Mouse (Mus musculus) embryonic facial prominence, embryonic 10.5 days (tissue): ENCODE measurements around the gene Tcaim. TPM values are rescaled to one million over a fixed set of nuclear protein-coding genes. Genes with fewer than 3 reads are reported as not detected.

Experiments
- DNase-seq: peaks from one replicate; pipeline ENCODE4 v3.0.0-alpha.2; 2017; ENCODE audit warnings: low spot score
- H3K27ac ChIP-seq: fragments of 300-500 bp; sonication (generic); replicated peaks from 2 replicates; pipeline ENCODE4 v1.5.1; 2016; ENCODE audit warnings: mild to moderate bottlenecking
- H3K27me3 ChIP-seq: fragments of 300-500 bp; sonication (generic); replicated peaks from 2 replicates; pipeline ENCODE4 v1.6.1; 2016; ENCODE audit warnings: low read depth, mild to moderate bottlenecking; ENCODE audit not compliant: poor library complexity, severe bottlenecking
- H3K36me3 ChIP-seq: fragments of 300-500 bp; sonication (generic); replicated peaks from 2 replicates; pipeline ENCODE4 v1.6.1; 2016; ENCODE audit warnings: mild to moderate bottlenecking, moderate library complexity
- H3K4me1 ChIP-seq: fragments of 300-500 bp; sonication (generic); 2 replicates; pipeline ENCODE4 v1.6.1; 2016
- H3K4me3 ChIP-seq: fragments of 300-500 bp; sonication (generic); 2 replicates; pipeline ENCODE4 v1.5.1; 2016; ENCODE audit warnings: mild to moderate bottlenecking, moderate library complexity
- H3K9me3 ChIP-seq: fragments of 300-500 bp; sonication (generic); 2 replicates; pipeline ENCODE4 v1.6.1; 2016; ENCODE audit warnings: mild to moderate bottlenecking
- WGBS: fragments of 180-500 bp; shearing (Covaris S2); methylation state at CpG from one replicate; pipeline ENCODE4 v1.1.7; 2016; 5-methylcytosine and 5-hydroxymethylcytosine counted together
- polyA plus RNA-seq: library from polyadenylated mRNA; unstranded; fragments of >200 nt; fragmentation: Nextera tagmentation; extraction: Ambion mirVana; gene quantifications from 2 replicates; pipeline ENCODE4 v1.2.1, GENCODE M21; 2016

Tcaim gene
- polyA plus RNA-seq, 1 experiment from 2014 or later = 4.2 TPM

- DNase-seq = no peak
- WGBS = 96% methylated on average over 3 of the region's 3 CpGs
- no peaks in the 10 kb centered on the region for H3K4me1 ChIP-seq
- H3K4me3 ChIP-seq = no peak overlapping the region
- H3K27me3 ChIP-seq = no peaks in the 10 kb centered on the region
- no peak overlapping the region for H3K27ac ChIP-seq
- peaks cover 98% of the 10 kb centered on the region for H3K36me3 ChIP-seq
- H3K9me3 ChIP-seq = peaks cover 29% of the 10 kb centered on the region
These were observed 51.4 kb downstream of the Tcaim start for GRCm38 (mm10) chr9:122856716-122857115.

GRCm38 (mm10) chr9:122860752-122861151 lies 55.4 kb downstream of the Tcaim start:
- Histone ChIP-seq H3K27me3 (no peaks in the 10 kb centered on the region), H3K27ac (no peak overlapping the region), H3K4me3 (no peak overlapping the region), H3K36me3 (peaks cover 75% of the 10 kb centered on the region), H3K9me3 (peaks cover 33% of the 10 kb centered on the region), H3K4me1 (peaks cover 14% of the 10 kb centered on the region)
- no peak for DNase-seq

DNA sequence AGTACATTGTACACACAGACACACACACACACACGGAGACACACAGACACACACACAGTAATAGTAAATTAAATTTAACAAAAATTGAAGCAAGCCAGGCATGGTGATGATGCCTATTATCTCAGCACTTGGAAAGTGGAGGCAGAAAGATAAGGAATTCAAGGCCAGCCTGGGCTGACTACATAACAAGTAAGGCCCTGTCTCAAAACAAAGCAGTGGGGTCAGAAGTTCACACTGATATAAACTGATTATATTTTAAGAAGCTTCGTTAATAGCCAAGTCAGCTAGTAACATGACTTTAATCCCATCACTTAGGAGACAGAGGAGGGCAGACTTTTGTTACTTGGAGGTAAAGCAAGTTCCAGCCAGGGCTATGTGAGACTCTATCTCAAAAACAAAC lies 58.4 kb downstream of the Tcaim start:
- Histone ChIP-seq H3K36me3 (peaks cover 45% of the 10 kb centered on the region), H3K4me3 (0 out of 2 replicates have a peak overlapping the region, but pooled peaks have one; percentile 86), H3K27ac (no peak overlapping the region), H3K9me3 (peaks cover 30% of the 10 kb centered on the region), H3K4me1 (peaks cover 18% of the 10 kb centered on the region), H3K27me3 (no peaks in the 10 kb centered on the region)
- WGBS = 90% methylated on average over 2 of the region's 2 CpGs
- no peak for DNase-seq

GRCm38 (mm10) chr9:122864848-122865247 lies 59.5 kb downstream of the Tcaim start:
- 61% methylated on average over 3 of the region's 3 CpGs for WGBS
- no peak for DNase-seq
- Histone ChIP-seq H3K4me1 (peaks cover 18% of the 10 kb centered on the region), H3K4me3 (peak overlapping the region; percentile 86), H3K36me3 (peaks cover 34% of the 10 kb centered on the region), H3K27me3 (no peaks in the 10 kb centered on the region), H3K27ac (no peak overlapping the region), H3K9me3 (peaks cover 21% of the 10 kb centered on the region)

GRCm38 (mm10) chr9:122865697-122866166 lies 60.4 kb downstream of the Tcaim start, which contains the start of gene Zfp445:
Gene Zfp445, minus strand, starts transcription at chr9:122866006.
- WGBS = under 1% methylated on average over 34 of the region's 34 CpGs
- H3K4me3 ChIP-seq = peak within 1 kb of the TSS; percentile 86

GRCm38 (mm10) chr9:122866192-122866591 lies 60.9 kb downstream of the Tcaim start:
- H3K27ac ChIP-seq = peak overlapping the region; percentile 96
- no peaks in the 10 kb centered on the region for H3K27me3 ChIP-seq
- peak overlapping the region; percentile 86 for H3K4me3 ChIP-seq
- H3K4me1 ChIP-seq = peaks cover 18% of the 10 kb centered on the region
- peaks cover 20% of the 10 kb centered on the region for H3K36me3 ChIP-seq
- WGBS = 88% methylated on average over 4 of the region's 4 CpGs
- peaks cover 7% of the 10 kb centered on the region; the same call in 1 of the 2 replicates for H3K9me3 ChIP-seq
- DNase-seq = no peak

More at GRCm38 (mm10) chr9:122865697-122866166, 60.4 kb downstream of the Tcaim start, which contains the start of gene Zfp445:
- Histone ChIP-seq H3K27ac (peak within 1 kb of the TSS; percentile 96), H3K36me3 (peaks cover 25% of the 10 kb centered on the region), H3K9me3 (peaks cover 12% of the 10 kb centered on the region; the same call in 1 of the 2 replicates), H3K4me1 (peaks cover 18% of the 10 kb centered on the region), H3K27me3 (no peaks in the 10 kb centered on the region)
- peak; percentile 89 for DNase-seq

DNA sequence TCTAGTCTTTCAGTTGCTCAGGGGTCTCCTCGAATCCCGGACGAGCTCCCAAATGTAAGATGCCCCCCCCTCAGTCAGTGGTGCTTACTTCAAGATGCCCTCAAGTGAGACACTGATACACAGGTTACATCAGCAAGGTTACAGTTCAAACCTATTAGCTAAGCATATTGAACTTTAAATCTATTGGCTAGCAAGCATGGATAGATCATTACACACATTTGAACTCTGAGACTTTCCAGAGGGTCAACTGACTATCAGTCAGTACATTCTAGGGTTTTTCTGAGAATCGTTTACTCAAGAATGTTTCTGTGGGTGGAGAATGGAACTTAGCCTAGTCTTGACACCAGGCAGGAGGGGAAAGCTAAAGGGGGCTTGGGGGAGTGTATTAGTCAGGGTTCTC lies 67.3 kb downstream of the Tcaim start:
- H3K9me3 ChIP-seq = no peaks in the 10 kb centered on the region; the same call in 1 of the 2 replicates
- DNase-seq = no peak
- no peak overlapping the region for H3K27ac ChIP-seq
- WGBS = 80% methylated on average over 4 of the region's 4 CpGs
- H3K36me3 ChIP-seq = no peaks in the 10 kb centered on the region
- no peak overlapping the region for H3K4me3 ChIP-seq
- no peaks in the 10 kb centered on the region for H3K4me1 ChIP-seq
- no peaks in the 10 kb centered on the region for H3K27me3 ChIP-seq

GRCm38 (mm10) chr9:122874653-122875052 lies 69.3 kb downstream of the Tcaim start:
- Histone ChIP-seq H3K9me3 (no peaks in the 10 kb centered on the region; the same call in 1 of the 2 replicates), H3K4me3 (no peak overlapping the region), H3K36me3 (no peaks in the 10 kb centered on the region), H3K27ac (no peak overlapping the region), H3K27me3 (no peaks in the 10 kb centered on the region), H3K4me1 (no peaks in the 10 kb centered on the region)
- no peak for DNase-seq
- WGBS = 69% methylated on average over 1 of the region's 1 CpGs

- DNase-seq = no peak
- Histone ChIP-seq H3K27me3 (no peaks in the 10 kb centered on the region), H3K9me3 (no peaks in the 10 kb centered on the region; the same call in 1 of the 2 replicates), H3K4me3 (no peak overlapping the region), H3K4me1 (no peaks in the 10 kb centered on the region), H3K27ac (no peak overlapping the region), H3K36me3 (no peaks in the 10 kb centered on the region)
- WGBS = 90% methylated on average over 2 of the region's 2 CpGs
These were observed 69.8 kb downstream of the Tcaim start for GRCm38 (mm10) chr9:122875145-122875544.

DNA sequence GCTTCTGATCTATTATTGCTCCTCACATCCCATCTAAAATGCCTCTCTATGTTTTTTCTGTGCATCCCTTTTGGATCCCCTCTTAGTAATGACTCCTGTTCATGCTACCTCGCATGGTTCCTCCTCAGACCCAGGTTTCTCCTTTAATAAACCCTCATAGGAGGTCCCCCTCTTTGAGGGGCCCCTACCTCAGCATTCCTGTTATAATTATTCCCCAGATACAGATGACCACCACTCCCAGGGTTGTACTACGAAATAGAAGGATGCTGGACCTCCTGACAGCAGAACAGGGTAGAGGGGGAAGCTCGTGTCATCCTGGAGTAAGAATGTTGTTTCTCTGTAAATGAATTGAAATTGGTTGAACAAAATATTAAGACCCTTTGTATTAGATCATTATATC lies 80.0 kb downstream of the Tcaim start, which contains the start of gene Zkscan7:
TSS of gene Zkscan7 (plus strand) at position 301 of the 400 bp plus-strand sequence.
- WGBS = 86% methylated on average over 3 of the region's 3 CpGs
- DNase-seq = no peak
- Histone ChIP-seq H3K36me3 (peaks cover 5% of the 10 kb centered on the region; the same call in 1 of the 2 replicates), H3K27ac (no peak within 1 kb of the TSS; the same call in 1 of the 2 replicates), H3K9me3 (no peaks in the 10 kb centered on the region), H3K4me1 (peaks cover 19% of the 10 kb centered on the region), H3K27me3 (peaks cover 5% of the 10 kb centered on the region; the same call in 1 of the 2 replicates), H3K4me3 (peak within 1 kb of the TSS; percentile 84)

Other genes starting within 250 kb of the Tcaim start
- gene Topaz1, start 58.2 kb upstream of the Tcaim start, polyA plus RNA-seq = not detected in 2 replicates
- 0.26 TPM in 1 of 2 replicates, not detected in the other for gene Gm35549, start 38.5 kb downstream of the Tcaim start, polyA plus RNA-seq
- gene Zfp445, start 60.5 kb downstream of the Tcaim start, polyA plus RNA-seq = 84.8 and 85.6 TPM in 2 replicates
- 3.2 and 3.6 TPM in 2 replicates for gene Zkscan7, start 80.1 kb downstream of the Tcaim start, polyA plus RNA-seq
- gene Zfp105, start 117.5 kb downstream of the Tcaim start, polyA plus RNA-seq = 32.4 and 33.8 TPM in 2 replicates
- 22.0 and 23.6 TPM in 2 replicates for gene 1110059G10Rik, start 145.5 kb downstream of the Tcaim start, polyA plus RNA-seq
- gene Kif15, start 145.5 kb downstream of the Tcaim start, polyA plus RNA-seq = 89.5 and 97.8 TPM in 2 replicates
- 12.2 and 13.2 TPM in 2 replicates for gene Tmem42, start 215.8 kb downstream of the Tcaim start, polyA plus RNA-seq
- 0.31 and 0.63 TPM in 2 replicates for gene Tgm4, start 229.2 kb downstream of the Tcaim start, polyA plus RNA-seq